Mouse (Mus musculus) lung, postnatal 0 days (tissue): ENCODE data around the gene Mmp27.

Source experiments
- CTCF ChIP-seq: IDR thresholded peaks from 2 replicates; pipeline ENCODE4 v1.5.1; 2016; ENCODE audit warnings: antibody characterized with exemption, mild to moderate bottlenecking
- EP300 ChIP-seq: IDR thresholded peaks from 2 replicates; pipeline ENCODE4 v1.6.1; 2016; ENCODE audit warnings: antibody characterized with exemption, mild to moderate bottlenecking, control low read depth

- TF ChIP-seq CTCF, result peak; percentile 98
- TF ChIP-seq EP300, result no peak
Measured at GRCm38 (mm10) chr9:7594816-7595540, 23.8 kb downstream of the Mmp27 start.
